Mouse (Mus musculus) retina, adult 2 months (tissue): ENCODE data around the gene Tesk1.
"Not testable (repeated sequence)": the region's sequence is repeated elsewhere in the genome, so short reads cannot be mapped to it uniquely, and the experiment has no call there.

Source experiments
- DNase-seq: peaks from one replicate; pipeline ENCODE4 v3.0.0-alpha.2; 2012; ENCODE audit warnings: low read depth, low spot score

Tesk1 gene

DNA sequence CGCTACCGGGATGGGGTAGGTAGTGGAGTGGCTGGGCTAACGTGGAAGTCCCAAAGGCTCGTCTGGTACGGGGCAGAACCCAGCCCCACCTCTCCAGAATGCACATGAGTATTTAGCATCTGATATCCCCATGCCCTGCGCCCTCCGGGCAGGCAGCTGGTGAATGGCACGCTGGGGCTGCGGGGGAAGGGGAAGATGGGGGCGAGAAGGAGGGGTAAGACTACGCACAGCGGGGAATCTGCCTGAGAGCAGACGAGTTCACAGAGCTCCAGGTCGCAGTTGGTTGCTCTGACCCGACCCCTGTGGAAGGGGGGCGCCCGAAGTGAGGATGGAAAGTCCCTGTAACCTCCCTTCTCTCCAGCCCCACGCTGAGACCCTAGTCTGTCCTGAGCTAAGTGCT lies 11.7 kb downstream of the Tesk1 start:
- no peak for DNase-seq

- DNase-seq: no peak
Measured at GRCm38 (mm10) chr4:43454041-43454836, 12.5 kb downstream of the Tesk1 start, which contains the start of gene Cd72. Gene Cd72 (minus strand): TSS chr4:43454628.

- no peak for DNase-seq
Measured at GRCm38 (mm10) chr4:43456470-43456869, 14.7 kb downstream of the Tesk1 start.

GRCm38 (mm10) chr4:43457124-43457523 lies 15.4 kb downstream of the Tesk1 start:
- DNase-seq: no peak

- DNase-seq: no peak
Measured at GRCm38 (mm10) chr4:43463102-43463501, 21.4 kb downstream of the Tesk1 start.

DNA sequence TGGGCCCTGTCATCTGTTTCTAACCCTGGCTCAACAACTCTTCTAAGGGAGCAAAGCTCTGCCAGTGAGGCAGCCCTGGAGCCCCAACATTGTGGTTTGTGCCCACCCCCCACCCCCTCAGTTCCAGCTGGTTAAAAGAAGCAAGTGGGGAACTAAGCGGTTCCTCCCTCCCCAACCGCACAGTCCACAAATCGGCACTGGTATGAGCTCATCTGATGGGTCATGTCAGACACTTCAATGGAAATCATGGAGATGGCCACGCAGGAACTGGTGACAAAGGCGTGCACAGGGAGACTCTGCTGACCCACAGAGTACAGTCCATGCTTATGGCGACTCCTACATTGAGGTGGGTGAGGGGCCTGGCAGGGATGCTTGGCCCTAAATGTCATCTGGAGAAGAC lies 24.2 kb downstream of the Tesk1 start:
- DNase-seq: no peak

GRCm38 (mm10) chr4:43466872-43467271 lies 25.1 kb downstream of the Tesk1 start:
- no peak for DNase-seq

GRCm38 (mm10) chr4:43470301-43470700 lies 28.6 kb downstream of the Tesk1 start:
- DNase-seq: no peak

GRCm38 (mm10) chr4:43473636-43474035 lies 31.9 kb downstream of the Tesk1 start:
- DNase-seq: no peak

DNA sequence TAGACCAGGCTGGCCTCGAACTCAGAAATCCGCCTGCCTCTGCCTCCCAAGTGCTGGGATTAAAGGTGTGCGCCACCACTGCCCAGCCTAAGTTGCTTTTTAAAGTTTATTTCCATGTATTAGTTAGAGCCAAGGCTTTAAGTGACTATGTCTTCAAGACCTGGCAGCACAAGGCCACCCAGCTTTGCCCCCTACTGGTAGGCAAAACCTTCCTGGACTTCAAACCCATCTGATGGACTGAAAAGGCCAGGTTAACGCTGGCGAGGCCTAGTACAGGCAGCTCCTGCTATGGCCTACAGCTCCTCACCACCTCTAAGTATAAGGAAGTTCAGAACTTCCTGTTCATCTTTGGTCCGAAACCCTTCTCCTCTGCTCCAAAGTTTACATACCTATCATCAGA lies 34.9 kb downstream of the Tesk1 start:
- DNase-seq: no peak

- peak; percentile 73 for DNase-seq
Measured at GRCm38 (mm10) chr4:43477857-43478533, 36.3 kb downstream of the Tesk1 start.

- no peak for DNase-seq
Measured at GRCm38 (mm10) chr4:43478534-43478858, 36.8 kb downstream of the Tesk1 start.

GRCm38 (mm10) chr4:43478906-43479832 lies 37.4 kb downstream of the Tesk1 start:
- DNase-seq: no peak

GRCm38 (mm10) chr4:43480985-43481384 lies 39.2 kb downstream of the Tesk1 start:
- no peak for DNase-seq

DNA sequence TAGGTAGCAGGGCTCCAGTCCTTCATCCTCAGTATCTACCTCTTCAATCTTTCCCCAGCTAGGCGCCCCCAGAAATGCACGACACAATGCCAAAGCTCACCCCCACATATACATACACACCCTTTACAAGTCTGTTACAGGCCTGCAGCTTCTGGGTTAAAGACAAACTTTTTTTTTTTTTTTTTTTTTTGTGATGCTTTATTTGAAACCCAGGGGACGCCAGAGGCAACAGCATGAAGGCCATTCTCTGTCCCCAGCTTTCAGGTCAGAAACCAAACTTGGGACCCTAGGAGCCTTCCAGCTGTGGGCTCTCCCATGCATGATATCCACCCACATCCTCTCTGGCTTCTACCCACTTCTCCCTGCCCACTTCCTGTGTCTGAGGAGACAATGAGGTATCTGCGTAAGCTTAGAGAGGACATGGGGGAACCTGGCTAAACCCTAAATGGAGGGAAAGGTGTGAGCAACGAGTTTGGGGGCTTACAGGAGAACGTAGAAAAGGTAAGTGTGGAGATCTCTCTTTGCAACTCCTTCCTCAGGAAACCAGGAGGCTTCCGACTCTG lies 40.2 kb downstream of the Tesk1 start:
- no peak for DNase-seq

- no peak for DNase-seq
Measured at GRCm38 (mm10) chr4:43482591-43482990, 40.9 kb downstream of the Tesk1 start.

DNA sequence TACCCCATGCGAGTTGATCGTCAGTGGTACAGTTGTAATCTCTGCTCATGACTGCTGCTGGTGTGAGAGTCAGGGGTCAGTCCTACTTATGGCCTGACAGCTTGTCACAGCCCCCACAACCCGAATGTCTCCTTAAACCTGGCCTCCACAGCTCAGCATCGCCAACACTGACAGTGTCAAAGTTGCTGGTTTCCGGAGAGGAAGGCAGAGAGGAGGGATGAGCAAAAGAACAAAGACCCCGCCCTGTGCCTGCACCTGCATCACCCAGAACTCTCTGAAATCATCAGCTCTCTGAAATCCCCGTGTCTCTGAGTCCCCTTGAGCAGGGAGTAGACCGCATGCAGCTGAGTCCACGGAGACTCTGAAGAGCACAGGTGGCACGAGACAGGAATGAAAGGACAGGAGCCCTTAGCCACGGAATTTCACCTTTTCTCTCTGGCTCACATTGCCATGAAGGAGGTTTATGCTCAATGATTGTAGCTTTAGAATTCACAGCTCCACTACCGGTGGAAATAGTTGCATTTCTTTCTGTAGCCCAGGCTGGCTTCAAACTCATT lies 41.9 kb downstream of the Tesk1 start, which contains the start of gene Sit1:
Gene Sit1 (minus strand): TSS at position 200 of the 557 bp plus-strand sequence.
- DNase-seq: no peak

GRCm38 (mm10) chr4:43485666-43486065 lies 43.9 kb downstream of the Tesk1 start:
- DNase-seq: not testable (repeated sequence)

GRCm38 (mm10) chr4:43489611-43490010 lies 47.9 kb downstream of the Tesk1 start:
- DNase-seq: no peak

GRCm38 (mm10) chr4:43490801-43491200 lies 49.1 kb downstream of the Tesk1 start:
- no peak for DNase-seq

DNA sequence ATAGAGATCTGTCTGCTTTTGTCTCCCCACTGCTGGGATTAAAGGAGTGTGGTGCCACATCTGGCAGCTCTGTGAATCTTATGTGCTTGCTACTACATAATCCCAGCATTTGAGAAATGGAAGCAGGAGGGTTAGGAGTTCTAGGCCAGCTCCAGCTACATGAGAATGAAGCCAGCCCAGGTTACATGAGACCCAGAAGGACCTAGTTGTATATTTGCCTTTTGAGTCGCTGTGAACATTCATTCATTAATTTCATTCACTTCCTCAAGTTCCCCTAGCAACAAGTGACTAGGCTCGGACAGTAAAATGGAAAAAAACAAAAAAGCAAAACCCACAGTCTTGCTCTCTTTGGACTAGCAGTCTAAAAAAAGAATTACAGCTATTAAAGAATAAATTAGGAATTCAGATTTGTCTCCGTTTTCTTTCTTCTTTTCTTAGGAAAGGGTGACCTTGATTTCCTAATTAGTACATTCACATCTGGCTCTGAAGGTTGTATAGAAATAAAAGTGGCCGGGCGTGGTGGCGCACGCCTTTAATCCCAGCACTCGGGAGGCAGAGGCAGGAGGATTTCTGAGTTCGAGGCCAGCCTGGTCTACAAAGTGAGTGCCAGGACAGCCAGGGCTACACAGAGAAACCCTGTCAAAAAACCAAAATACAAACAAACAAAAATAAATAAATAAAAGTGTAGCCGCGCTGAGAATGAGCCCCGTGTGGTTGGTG lies 50.5 kb downstream of the Tesk1 start:
- DNase-seq: no peak
